Mouse (Mus musculus): ENCODE data around the gene Galnt13. TPM values are rescaled to one million over a fixed set of nuclear protein-coding genes. Genes with fewer than 3 reads are reported as not detected.
"Not testable (repeated sequence)": the region's sequence is repeated elsewhere in the genome, so short reads cannot be mapped to it uniquely, and the experiment has no call there.

The Galnt13 gene
- polyA plus RNA-seq, 1 experiment from 2014 or later, result 0.12 TPM

- DNase-seq (ENCODE audit: low spot score), result no peak
These were observed 479.1 kb downstream of the Galnt13 start for GRCm38 (mm10) chr2:54915088-54915670.

- DNase-seq (ENCODE audit: low spot score), result no peak
These were observed 500.3 kb downstream of the Galnt13 start for GRCm38 (mm10) chr2:54936369-54936768.

- DNase-seq (ENCODE audit: low spot score), result no peak
These were observed 501.2 kb downstream of the Galnt13 start for GRCm38 (mm10) chr2:54937306-54937705.

GRCm38 (mm10) chr2:54938075-54938474 is 502.0 kb downstream of the Galnt13 start:
- no peak for DNase-seq (ENCODE audit: low spot score)

- DNase-seq (ENCODE audit: low spot score), result no peak
These were observed 507.3 kb downstream of the Galnt13 start for GRCm38 (mm10) chr2:54943386-54943785.

- DNase-seq (ENCODE audit: low spot score), result no peak
These were observed 547.7 kb downstream of the Galnt13 start for GRCm38 (mm10) chr2:54983839-54984238.

GRCm38 (mm10) chr2:55022539-55022938 is 586.4 kb downstream of the Galnt13 start:
- not testable (repeated sequence) for DNase-seq (ENCODE audit: low spot score)

GRCm38 (mm10) chr2:55034610-55035009 is 598.5 kb downstream of the Galnt13 start:
- no peak for DNase-seq (ENCODE audit: low spot score)

- no peak for DNase-seq (ENCODE audit: low spot score)
These were observed 629.6 kb downstream of the Galnt13 start for GRCm38 (mm10) chr2:55065469-55066315.

GRCm38 (mm10) chr2:55085580-55085979 is 649.5 kb downstream of the Galnt13 start:
- no peak for DNase-seq (ENCODE audit: low spot score)

- DNase-seq (ENCODE audit: low spot score), result no peak
These were observed 651.9 kb downstream of the Galnt13 start for GRCm38 (mm10) chr2:55088034-55088433.

- DNase-seq (ENCODE audit: low spot score), result no peak
These were observed 654.2 kb downstream of the Galnt13 start for GRCm38 (mm10) chr2:55090332-55090731.

GRCm38 (mm10) chr2:55091495-55091894 is 655.4 kb downstream of the Galnt13 start:
- no peak for DNase-seq (ENCODE audit: low spot score)

- no peak for DNase-seq (ENCODE audit: low spot score)
These were observed 663.0 kb downstream of the Galnt13 start for GRCm38 (mm10) chr2:55099100-55099499.

- no peak for DNase-seq (ENCODE audit: low spot score)
These were observed 665.2 kb downstream of the Galnt13 start for GRCm38 (mm10) chr2:55101279-55101678.

- no peak for DNase-seq (ENCODE audit: low spot score)
These were observed 667.4 kb downstream of the Galnt13 start for GRCm38 (mm10) chr2:55103521-55103920.

GRCm38 (mm10) chr2:55107828-55108227 is 671.7 kb downstream of the Galnt13 start:
- DNase-seq (ENCODE audit: low spot score), result no peak

- no peak for DNase-seq (ENCODE audit: low spot score)
These were observed 717.0 kb downstream of the Galnt13 start for GRCm38 (mm10) chr2:55153089-55153488.

- no peak for DNase-seq (ENCODE audit: low spot score)
These were observed 728.7 kb downstream of the Galnt13 start for GRCm38 (mm10) chr2:55164781-55165180.
